Mouse (Mus musculus): ENCODE results near the gene Ccdc89.

DNA sequence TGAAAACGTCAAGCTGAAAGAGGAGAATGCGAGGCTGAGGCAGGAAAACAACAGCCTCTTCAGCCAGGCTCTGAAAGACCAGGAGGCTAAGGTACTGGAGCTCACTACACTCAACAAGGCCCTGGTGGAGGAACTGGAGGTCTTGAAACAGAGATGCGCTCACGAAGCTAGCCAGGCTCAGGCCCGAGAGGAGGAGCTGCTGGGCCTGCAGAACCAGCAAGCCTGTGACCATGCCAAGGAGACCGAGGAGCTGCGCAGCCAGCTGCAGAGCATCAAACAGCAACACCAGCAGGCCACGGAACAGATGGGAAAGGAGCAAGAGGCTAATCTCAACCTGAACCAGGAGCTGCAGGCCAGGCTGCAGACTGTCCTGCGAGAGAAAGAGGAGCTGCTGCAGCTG, 629 bp downstream of the Ccdc89 start:
- TF ChIP-seq POLR2A (IDR thresholded peaks at IDR 0.05; ENCODE audit: low read depth, low read length): no peak
- TF ChIP-seq CTCF (IDR thresholded peaks at IDR 0.05; ENCODE audit: borderline replicate concordance, insufficient read depth, low read length): no peak
